Mouse (Mus musculus) forebrain, embryonic 11.5 days (tissue): ENCODE measurements at regions not wholly inside any gene's neighbourhood (a gene's known extent, or its start where the extent isn't known, plus 50 kb on each side); places are given as distances from the start of the nearest gene placed in this dataset.
A peak's percentile ranks its signal among the peaks of the same experiment; 100 is the strongest.

ENCODE experiments used
- ATAC-seq: fragments of 200-750 bp; cut with Nextera tagmentation; replicated peaks from 2 replicates; pipeline ENCODE4 v1.8.0; 2017; ENCODE audit warnings: moderate TSS enrichment; ENCODE audit not compliant: low FRiP score
- DNase-seq: peaks from one replicate; pipeline ENCODE4 v3.0.0-alpha.2; 2017; ENCODE audit warnings: low spot score
- H3K27ac ChIP-seq: fragments of 300-500 bp; sonication (generic); 2 replicates; pipeline ENCODE4 v1.5.1; 2014; ENCODE audit warnings: low read depth, low read length
- H3K27me3 ChIP-seq: fragments of 300-500 bp; sonication (generic); 2 replicates; pipeline ENCODE4 v1.6.1; 2014; ENCODE audit warnings: mild to moderate bottlenecking, low read length, mixed read lengths; ENCODE audit not compliant: control insufficient read depth, insufficient read depth
- H3K36me3 ChIP-seq: fragments of 300-500 bp; sonication (generic); 2 replicates; pipeline ENCODE4 v1.6.1; 2014; ENCODE audit warnings: mild to moderate bottlenecking, low read length, moderate library complexity, mixed read lengths; ENCODE audit not compliant: control insufficient read depth, insufficient read depth
- H3K4me1 ChIP-seq: fragments of 300-500 bp; sonication (generic); replicated peaks from 2 replicates; pipeline ENCODE4 v1.6.1; 2014; ENCODE audit warnings: low read length, mixed read lengths; ENCODE audit not compliant: control insufficient read depth, insufficient read depth
- H3K4me2 ChIP-seq: fragments of 300-500 bp; sonication (generic); 2 replicates; pipeline ENCODE4 v1.6.1; 2014; ENCODE audit warnings: low read depth, mild to moderate bottlenecking, low read length, moderate library complexity, mixed read lengths; ENCODE audit not compliant: severe bottlenecking
- H3K4me3 ChIP-seq: fragments of 300-500 bp; sonication (generic); 2 replicates; pipeline ENCODE4 v1.5.1; 2014; ENCODE audit warnings: low read depth, low read length
- H3K9ac ChIP-seq: fragments of 300-500 bp; sonication (generic); 2 replicates; pipeline ENCODE4 v1.6.1; 2014; ENCODE audit warnings: low read length
- H3K9me3 ChIP-seq: fragments of 300-500 bp; sonication (generic); 2 replicates; pipeline ENCODE4 v1.6.1; 2016; ENCODE audit warnings: low read length, mixed read lengths; ENCODE audit not compliant: control insufficient read depth
- WGBS: fragments of 180-500 bp; shearing (Covaris S2); extraction: QIAGEN DNeasy Blood & Tissue Kit; methylation state at CpG from one replicate; pipeline ENCODE4 v1.1.7; 2014; 5-methylcytosine and 5-hydroxymethylcytosine counted together

- H3K9me3 ChIP-seq, result no peaks in the 10 kb centered on the region
- DNase-seq (no peak), ATAC-seq (no peak)
- H3K36me3 ChIP-seq, result no peaks in the 10 kb centered on the region
- 71% methylated on average over 3 of the region's 3 CpGs for WGBS
- H3K4me3 ChIP-seq, result no peak overlapping the region
- H3K27me3 ChIP-seq, result no peaks in the 10 kb centered on the region
- H3K27ac ChIP-seq, result no peak overlapping the region
- H3K4me2 ChIP-seq, result no peak overlapping the region
- H3K4me1 ChIP-seq, result peaks cover 3% of the 10 kb centered on the region; the same call in 1 of the 2 replicates
- H3K9ac ChIP-seq, result no peak overlapping the region
These were observed 290.0 kb upstream of the Gm10131 start for GRCm38 (mm10) chr8:34401571-34401970.

GRCm38 (mm10) chr8:34398914-34399813, 287.6 kb upstream of the Gm10131 start:
- H3K4me3 ChIP-seq, result no peak overlapping the region
- H3K4me2 ChIP-seq, result no peak overlapping the region
- DNase-seq (no peak), ATAC-seq (no peak)
- no peaks in the 10 kb centered on the region for H3K9me3 ChIP-seq
- no peaks in the 10 kb centered on the region for H3K36me3 ChIP-seq
- H3K27ac ChIP-seq, result peak overlapping the region; percentile 43; the same call in 1 of the 2 replicates
- H3K4me1 ChIP-seq, result peaks cover 3% of the 10 kb centered on the region; the same call in 1 of the 2 replicates
- H3K27me3 ChIP-seq, result no peaks in the 10 kb centered on the region
- 53% methylated on average over 14 of the region's 14 CpGs for WGBS
- H3K9ac ChIP-seq, result no peak overlapping the region

- WGBS, result 34% methylated on average over 23 of the region's 23 CpGs
- Histone ChIP-seq H3K9ac (0 out of 2 replicates have a peak overlapping the region, but pooled peaks have one; percentile 18), H3K36me3 (no peaks in the 10 kb centered on the region), H3K4me1 (peaks cover 3% of the 10 kb centered on the region; the same call in 1 of the 2 replicates), H3K9me3 (no peaks in the 10 kb centered on the region), H3K27me3 (no peaks in the 10 kb centered on the region), H3K4me3 (no peak overlapping the region), H3K4me2 (peak overlapping the region; percentile 31), H3K27ac (peak overlapping the region; percentile 55; the same call in 1 of the 2 replicates)
- DNase-seq, result peak; percentile 73
- ATAC-seq, result peak; percentile 78
These were observed 286.3 kb upstream of the Gm10131 start for GRCm38 (mm10) chr8:34397583-34398411.

- no peaks in the 10 kb centered on the region for H3K27me3 ChIP-seq
- no peak for DNase-seq
- WGBS, result 55% methylated on average over 4 of the region's 4 CpGs
- no peaks in the 10 kb centered on the region for H3K36me3 ChIP-seq
- H3K9ac ChIP-seq, result 0 out of 2 replicates have a peak overlapping the region, but pooled peaks have one; percentile 18
- no peaks in the 10 kb centered on the region for H3K9me3 ChIP-seq
- H3K27ac ChIP-seq, result peak overlapping the region; percentile 55; the same call in 1 of the 2 replicates
- H3K4me3 ChIP-seq, result no peak overlapping the region
- H3K4me2 ChIP-seq, result peak overlapping the region; percentile 31; the same call in 1 of the 2 replicates
- ATAC-seq, result 0 out of 2 replicates have a peak, but pooled peaks have one; percentile 8
- peaks cover 3% of the 10 kb centered on the region; the same call in 1 of the 2 replicates for H3K4me1 ChIP-seq
These were observed 285.7 kb upstream of the Gm10131 start for GRCm38 (mm10) chr8:34397225-34397582.

- no peak for DNase-seq
- H3K9me3 ChIP-seq, result no peaks in the 10 kb centered on the region
- H3K36me3 ChIP-seq, result no peaks in the 10 kb centered on the region
- H3K27me3 ChIP-seq, result no peaks in the 10 kb centered on the region
- no peak overlapping the region for H3K4me3 ChIP-seq
- H3K9ac ChIP-seq, result no peak overlapping the region
- H3K4me1 ChIP-seq, result peaks cover 3% of the 10 kb centered on the region; the same call in 1 of the 2 replicates
- no peak overlapping the region for H3K27ac ChIP-seq
- 89% methylated on average over 15 of the region's 15 CpGs for WGBS
- no peak for ATAC-seq
- no peak overlapping the region for H3K4me2 ChIP-seq
These were observed 281.7 kb upstream of the Gm10131 start for GRCm38 (mm10) chr8:34392981-34393828.

- ATAC-seq, result 0 out of 2 replicates have a peak, but pooled peaks have one; percentile 33
These were observed 280.9 kb upstream of the Gm10131 start for GRCm38 (mm10) chr8:34392208-34392980.

GRCm38 (mm10) chr8:34385806-34386439, 274.4 kb upstream of the Gm10131 start:
- Histone ChIP-seq H3K4me1 (no peaks in the 10 kb centered on the region), H3K4me2 (no peak overlapping the region), H3K27ac (no peak overlapping the region), H3K36me3 (no peaks in the 10 kb centered on the region), H3K4me3 (no peak overlapping the region), H3K9ac (no peak overlapping the region), H3K27me3 (no peaks in the 10 kb centered on the region), H3K9me3 (no peaks in the 10 kb centered on the region)
- DNase-seq (no peak), ATAC-seq (no peak)
- WGBS, result 65% methylated on average over 10 of the region's 10 CpGs

More at GRCm38 (mm10) chr8:34392208-34392980, 280.9 kb upstream of the Gm10131 start:
- Histone ChIP-seq H3K27ac (no peak overlapping the region), H3K4me3 (no peak overlapping the region), H3K36me3 (no peaks in the 10 kb centered on the region), H3K4me1 (peaks cover under 1% of the 10 kb centered on the region; the same call in 1 of the 2 replicates), H3K27me3 (no peaks in the 10 kb centered on the region), H3K9ac (no peak overlapping the region), H3K4me2 (no peak overlapping the region), H3K9me3 (no peaks in the 10 kb centered on the region)
- WGBS, result 67% methylated on average over 14 of the region's 14 CpGs
- no peak for DNase-seq
